Mouse (Mus musculus) B cell, adult 2 months (primary cell): ENCODE data around the gene Nfib.

Source experiments
- DNase-seq, 2 experiments: peaks; one replicate each; pipeline ENCODE4 v3.0.0; 2022

Nfib gene

GRCm38 (mm10) chr4:82587146-82587870, 118.2 kb downstream of the Nfib start:
- DNase-seq = no peak

DNA sequence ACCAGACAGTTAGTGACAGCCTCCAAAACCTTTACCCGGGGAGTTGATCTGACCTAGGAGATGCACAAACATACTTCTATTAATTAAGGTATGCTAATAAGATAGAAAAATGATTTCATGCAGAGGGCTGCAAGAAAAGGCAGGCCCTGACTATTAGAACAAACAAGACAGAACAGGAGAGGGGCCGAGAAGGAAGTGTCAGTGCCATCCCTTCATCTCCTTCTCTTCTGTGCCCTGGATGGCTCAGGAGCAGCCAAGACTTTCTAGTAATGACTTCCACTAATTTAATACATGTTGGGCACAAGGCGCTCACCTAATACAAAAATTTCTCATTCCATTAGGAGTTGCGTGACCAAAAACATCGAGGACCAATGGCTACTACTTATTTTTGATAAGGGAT, 118.9 kb downstream of the Nfib start:
- DNase-seq = no peak

- no peak for DNase-seq
Observed at GRCm38 (mm10) chr4:82585536-82585935, 120.0 kb downstream of the Nfib start.

DNA sequence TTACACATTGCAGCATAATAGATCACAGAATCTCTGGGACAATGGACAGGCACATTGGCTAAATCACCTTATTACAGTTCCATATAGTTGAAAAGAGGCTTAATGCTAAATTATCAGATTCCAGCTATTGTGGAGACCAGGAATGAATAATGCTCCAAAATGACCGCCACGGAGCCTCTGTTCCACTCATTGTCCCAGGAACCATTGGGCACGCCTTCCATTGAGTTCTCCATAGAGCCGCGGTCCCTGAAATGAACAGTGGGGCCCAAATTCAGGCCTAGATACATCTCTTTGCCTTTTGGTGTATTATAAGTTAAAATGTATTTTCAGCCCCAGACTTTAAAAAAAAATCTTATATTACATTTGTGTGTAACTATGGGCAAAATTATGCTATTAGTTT, 120.5 kb downstream of the Nfib start:
- no peak for DNase-seq

GRCm38 (mm10) chr4:82584548-82584947, 121.0 kb downstream of the Nfib start:
- DNase-seq = no peak

DNA sequence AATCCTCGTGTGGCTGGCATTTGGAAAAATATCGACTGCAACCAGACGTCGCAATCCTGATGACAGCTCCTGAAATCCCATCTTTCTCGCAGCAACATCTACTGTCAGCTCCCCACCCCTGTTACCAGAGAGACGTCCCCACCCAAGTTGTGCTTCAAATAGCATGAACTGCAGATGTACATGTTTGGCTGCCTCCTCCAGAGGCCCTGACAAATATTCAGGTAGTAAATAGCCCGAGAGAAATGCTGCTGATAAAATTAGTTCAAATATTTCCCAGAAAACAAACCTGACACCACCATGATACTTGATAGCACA, 132.3 kb downstream of the Nfib start:
- no peak for DNase-seq

DNA sequence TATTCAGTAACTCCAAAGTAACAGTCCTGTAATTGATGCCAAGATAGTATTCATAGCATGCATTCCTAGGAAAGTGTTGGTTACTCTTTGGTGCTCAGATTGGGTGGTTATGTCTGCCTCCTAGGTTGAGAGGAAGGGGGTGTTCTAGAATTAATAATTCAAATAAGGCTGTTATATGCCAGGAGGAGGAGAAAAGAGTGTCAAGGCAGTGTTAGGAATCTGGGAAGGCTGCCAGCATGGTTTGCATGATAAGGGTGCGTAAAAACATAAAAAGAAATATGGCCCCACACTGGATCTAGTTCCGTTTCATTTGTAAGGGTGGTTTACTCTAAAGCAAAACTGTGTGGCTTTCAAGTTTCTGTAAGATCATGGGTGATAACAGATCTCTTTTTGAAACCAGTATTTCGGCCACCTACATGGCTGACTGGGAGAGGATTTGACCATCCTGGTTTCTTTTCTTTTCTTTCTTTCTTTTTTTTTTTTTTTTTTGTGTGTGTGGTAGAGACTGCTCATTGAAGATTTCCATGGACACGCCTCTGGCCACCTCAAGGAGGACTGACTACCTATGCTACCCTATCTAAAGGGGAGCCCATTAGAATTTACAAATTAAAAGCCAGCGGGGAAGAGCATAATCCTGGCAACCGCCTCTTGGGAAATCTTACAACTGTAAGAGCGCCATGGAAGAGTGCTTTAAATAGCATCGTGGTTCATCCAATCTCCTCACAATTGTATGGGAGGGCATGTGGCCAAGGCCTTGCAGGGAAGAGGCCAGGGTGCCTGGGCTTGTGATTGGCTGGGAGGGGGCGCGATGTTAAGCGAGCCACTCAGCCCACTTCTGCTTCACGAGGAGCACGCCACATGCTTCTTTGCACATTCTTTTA, 132.9 kb downstream of the Nfib start:
- no peak for DNase-seq

GRCm38 (mm10) chr4:82558816-82559215, 146.7 kb downstream of the Nfib start:
- no peak for DNase-seq

GRCm38 (mm10) chr4:82555673-82556171, 149.8 kb downstream of the Nfib start:
- DNase-seq = no peak

DNA sequence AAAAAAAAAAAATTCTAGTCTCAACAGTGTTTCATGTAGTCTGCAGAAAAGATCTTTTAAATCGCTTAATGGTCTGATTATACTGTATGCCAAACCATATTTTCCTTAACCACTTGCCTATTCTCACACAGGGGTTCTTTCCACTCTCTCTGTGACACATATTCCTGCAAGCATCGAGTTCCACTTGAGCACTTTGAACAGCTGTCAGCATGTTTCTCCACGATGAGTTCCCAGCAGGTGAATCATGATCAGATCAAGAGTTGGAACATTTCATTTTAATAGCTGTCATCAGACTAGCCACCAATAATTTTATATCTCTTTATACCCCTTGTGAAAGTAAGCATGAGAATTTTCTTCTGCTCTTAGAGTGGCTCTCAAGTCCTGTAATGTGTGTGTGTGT, 151.9 kb downstream of the Nfib start:
- no peak for DNase-seq

- no peak for DNase-seq
Observed at GRCm38 (mm10) chr4:82552238-82552637, 153.3 kb downstream of the Nfib start.

DNA sequence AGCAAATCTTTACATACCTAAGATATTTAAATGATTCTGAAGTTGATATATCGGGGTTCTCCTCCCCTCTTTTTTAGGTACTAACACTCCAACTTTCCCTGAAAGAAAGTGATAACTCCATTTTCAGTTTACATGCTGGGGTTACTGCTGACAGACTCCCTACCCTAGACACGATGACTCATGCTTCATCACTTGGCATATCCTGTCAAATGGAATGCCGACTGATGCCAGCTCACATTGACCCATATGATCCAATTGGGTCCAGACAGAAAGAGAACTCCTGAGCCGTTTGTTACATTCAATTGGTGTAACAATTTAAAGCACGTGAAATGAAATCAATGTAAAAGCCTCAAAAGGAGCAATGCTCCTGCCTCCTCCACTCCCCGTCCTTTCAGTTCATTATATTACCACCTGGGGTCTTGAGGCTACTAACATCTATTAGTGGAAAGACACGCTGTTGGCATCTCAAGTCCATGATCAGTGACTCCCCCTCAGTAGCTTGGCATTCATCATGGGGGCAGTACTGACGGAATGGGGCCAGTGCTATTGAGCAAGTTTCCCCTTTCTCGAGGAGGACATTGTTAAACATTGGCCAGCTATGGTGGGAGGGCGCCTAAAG, 155.7 kb downstream of the Nfib start:
- DNase-seq = no peak

DNA sequence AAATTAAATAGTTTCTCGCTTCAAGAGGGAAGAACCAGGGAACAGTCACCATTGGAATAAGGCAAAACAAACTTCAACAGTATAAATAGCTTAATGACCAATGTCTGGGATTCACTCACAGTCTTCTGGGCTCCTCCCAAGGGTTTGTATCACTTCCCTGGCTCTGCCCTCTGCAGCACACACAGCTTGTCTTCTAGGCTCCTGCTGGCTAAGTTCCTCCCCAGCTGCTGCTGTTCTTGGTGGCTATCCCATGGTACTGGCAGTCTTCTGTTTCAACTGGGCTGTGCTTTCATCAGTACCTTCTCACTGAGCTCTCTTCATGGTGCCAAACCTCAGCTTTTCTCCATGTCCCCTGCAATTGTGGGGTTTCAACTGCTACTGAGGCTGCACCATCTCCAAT, 157.3 kb downstream of the Nfib start:
- DNase-seq = no peak

DNA sequence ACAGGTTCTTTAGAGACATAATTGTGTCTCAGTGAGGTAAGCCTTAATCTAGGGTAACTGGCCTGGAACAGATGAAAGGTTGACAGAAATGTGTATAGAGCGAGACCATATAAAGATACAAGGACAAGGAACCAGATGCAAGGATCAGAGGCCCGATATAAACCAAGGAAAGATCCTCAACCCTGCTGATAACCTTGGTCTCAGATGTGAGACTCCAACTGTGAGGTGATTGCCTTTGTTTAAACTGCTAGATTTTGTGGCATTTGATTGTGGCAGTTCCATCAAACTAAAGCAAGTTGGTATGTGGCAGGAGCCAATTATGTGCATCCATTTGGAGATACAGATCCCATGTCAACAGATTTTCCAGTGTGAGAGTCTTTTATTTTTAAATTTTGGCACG, 161.6 kb downstream of the Nfib start:
- no peak for DNase-seq

GRCm38 (mm10) chr4:82543398-82543740, 162.2 kb downstream of the Nfib start:
- DNase-seq = no peak

GRCm38 (mm10) chr4:82542656-82543397, 162.7 kb downstream of the Nfib start:
- no peak for DNase-seq

- DNase-seq = no peak
Observed at GRCm38 (mm10) chr4:82541894-82542510, 163.5 kb downstream of the Nfib start.

- DNase-seq = no peak
Observed at GRCm38 (mm10) chr4:82540466-82540990, 165.0 kb downstream of the Nfib start.

DNA sequence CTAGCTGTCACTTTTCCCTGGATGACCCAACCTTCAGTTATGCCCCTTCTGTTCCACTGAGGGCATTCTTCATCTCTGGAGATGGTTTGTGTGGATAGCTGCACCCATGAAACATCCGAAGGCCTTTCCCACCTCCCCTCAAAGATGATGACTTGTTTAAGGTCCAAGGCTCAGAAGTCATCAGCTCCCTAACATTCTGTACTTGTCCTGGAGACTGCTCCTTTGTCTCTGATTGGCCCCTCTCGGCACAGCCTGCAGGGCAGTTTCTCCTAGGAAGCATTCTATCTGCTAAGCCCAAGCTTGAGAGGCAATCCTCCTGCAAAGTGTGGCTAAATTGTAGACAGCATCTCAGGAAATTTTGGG, 165.5 kb downstream of the Nfib start:
- no peak for DNase-seq

- no peak for DNase-seq
Observed at GRCm38 (mm10) chr4:82539406-82540047, 166.0 kb downstream of the Nfib start.

DNA sequence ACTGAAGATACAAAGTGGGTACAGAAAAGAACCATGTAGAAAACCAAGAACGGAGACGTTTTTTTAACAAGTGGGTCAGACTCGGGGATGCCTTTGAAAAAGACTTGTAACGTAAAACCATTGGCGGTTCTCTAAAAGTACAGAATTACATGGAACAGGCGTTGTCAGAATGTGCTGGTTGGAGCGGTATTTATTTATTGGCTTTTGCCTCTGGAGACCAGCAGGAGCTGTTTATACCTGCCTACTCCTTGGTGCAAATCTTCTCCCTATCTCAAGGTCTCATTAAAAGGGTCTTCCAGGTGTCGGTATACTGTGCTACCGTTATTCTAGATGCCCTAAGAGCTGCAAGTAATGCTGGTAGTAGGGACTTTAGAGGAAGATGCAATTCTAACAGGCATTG, 166.7 kb downstream of the Nfib start:
- DNase-seq = no peak
